Mouse (Mus musculus): Measurements from ENCODE around the gene Kctd17.

- TF ChIP-seq CTCF (IDR thresholded peaks at IDR 0.05; ENCODE audit: borderline replicate concordance, control insufficient read depth, extremely low read depth, insufficient read depth, low read length, poor library complexity) (no peak), POLR2A (IDR thresholded peaks at IDR 0.05; ENCODE audit: control insufficient read depth, extremely low read depth, insufficient read depth, low read length, poor library complexity) (no peak)
Measured at GRCm38 (mm10) chr15:78438018-78438394, 9.6 kb downstream of the Kctd17 start.

Data from thymus, adult 2 months (tissue).